In the genomic region with DNA sequence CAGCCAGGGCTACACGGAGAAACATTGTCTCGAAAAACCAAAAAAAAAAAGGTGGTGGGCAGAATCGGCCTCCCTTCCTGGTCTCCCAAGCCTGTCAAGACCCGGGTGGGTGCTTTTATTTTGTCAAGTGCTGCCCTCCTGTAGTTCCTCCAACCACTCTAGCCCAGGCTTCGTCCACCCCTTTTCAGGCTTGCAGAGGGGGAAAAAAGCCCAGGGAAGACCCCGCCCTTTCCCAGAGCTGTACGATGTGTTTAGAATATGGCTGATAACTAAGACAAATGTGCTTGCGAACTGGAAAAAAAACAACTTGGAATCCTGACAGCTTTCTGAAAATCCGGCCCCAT, we compare ENCODE assay signal across 9 mouse cellular contexts. TPM values are rescaled to one million over a fixed set of nuclear protein-coding genes. Genes with fewer than 3 reads are reported as not detected.
DNase-seq lines count a peak whose midpoint lies in the region; ATAC-seq and TF ChIP-seq lines count a peak whose summit lies in the region.
"Had no signal": no experiment of that assay in that cellular context is flagged by ENCODE, and none has a peak within 500 bp of the region (broad histone marks: within the 10 kb centered on the region; RNA-seq: fewer than 3 reads in every experiment).

No protein-coding gene starts in this region.

- peak; percentile 24 for ATAC-seq in limb, embryonic 14.5 days (ENCODE audit: low FRiP score, low read depth)
- peak; percentile 41 for ATAC-seq in stomach, embryonic 15.5 days (ENCODE audit: insufficient read depth, low FRiP score, low read depth)

- no peaks in the 10 kb centered on the region for H3K9me3 ChIP-seq in limb, embryonic 14.5 days (ENCODE audit: control insufficient read depth, low read length)
- no peaks in the 10 kb centered on the region for H3K9me3 ChIP-seq in stomach, embryonic 15.5 days

- TF ChIP-seq POLR2A in spleen, adult 2 months (IDR thresholded peaks at IDR 0.05; ENCODE audit: low read depth, low read length) = no peak
- TF ChIP-seq POLR2A in limb, embryonic 14.5 days (IDR thresholded peaks at IDR 0.05; ENCODE audit: borderline replicate concordance, extremely low read depth, insufficient read depth, insufficient read length) = no peak

- H3K27ac ChIP-seq in spleen, adult 2 months (ENCODE audit: insufficient read depth, low read length) = peak overlapping the region; percentile 88
- peak overlapping the region; percentile 91 for H3K27ac ChIP-seq in limb, embryonic 14.5 days (replicated peaks; ENCODE audit: low read depth, low read length)
- H3K27ac ChIP-seq in stomach, embryonic 15.5 days = peak overlapping the region; percentile 85

- no peaks in the 10 kb centered on the region for H3K27me3 ChIP-seq in spleen, adult 2 months (ENCODE audit: control insufficient read depth, insufficient read depth, low read length)
- no peaks in the 10 kb centered on the region for H3K27me3 ChIP-seq in limb, embryonic 14.5 days (ENCODE audit: control insufficient read depth, insufficient read depth, low read length)
- no peaks in the 10 kb centered on the region for H3K27me3 ChIP-seq in stomach, embryonic 15.5 days (replicated peaks)

- intact Hi-C loops in left cerebral cortex, postnatal 14 days (cut with DNase I) = no loop called here

- H3K4me1 ChIP-seq in spleen, adult 2 months (ENCODE audit: control insufficient read depth, insufficient read depth, insufficient read length) = peaks cover 2% of the 10 kb centered on the region; the same call in 1 of the 2 replicates
- H3K4me1 ChIP-seq in limb, embryonic 14.5 days (ENCODE audit: control insufficient read depth, insufficient read depth, low read length) = 0 out of 2 replicates have a peak, but pooled peaks cover 2% of the 10 kb centered on the region
- no peaks in the 10 kb centered on the region for H3K4me1 ChIP-seq in stomach, embryonic 15.5 days

- no peaks in the 10 kb centered on the region for H3K36me3 ChIP-seq in spleen, adult 2 months (ENCODE audit: control insufficient read depth, insufficient read depth, low read length)
- H3K36me3 ChIP-seq in limb, embryonic 14.5 days (ENCODE audit: control insufficient read depth, insufficient read depth, low read length) = no peaks in the 10 kb centered on the region
- no peaks in the 10 kb centered on the region for H3K36me3 ChIP-seq in stomach, embryonic 15.5 days

- DNase-seq in embryo, embryonic 11.5 days (ENCODE audit: low read depth, low spot score) = peak; percentile 22
- no peak for DNase-seq in embryo, embryonic 11 days
- DNase-seq in spleen, adult 2 months (ENCODE audit: low read depth in 1 of 2, low spot score in 2 of 2) = no peak
- DNase-seq in spleen, postnatal 36 days (ENCODE audit: low spot score in 2 of 2) = no peak
- DNase-seq in limb, embryonic 14.5 days (ENCODE audit: low spot score) = no peak
- DNase-seq in left cerebral cortex, postnatal 14 days (ENCODE audit: low spot score in 2 of 2) = no peak
- no peak for DNase-seq in cerebellum, adult 9-11 months

- H3K4me2 ChIP-seq in limb, embryonic 14.5 days (replicated peaks; ENCODE audit: low read depth, low read length, severe bottlenecking) = peak overlapping the region; percentile 45
- H3K4me2 ChIP-seq in stomach, embryonic 15.5 days = peak overlapping the region; percentile 38

- H3K4me3 ChIP-seq in spleen, adult 2 months (ENCODE audit: extremely low read depth, insufficient read depth, insufficient read length) = peak overlapping the region; percentile 52
- peak overlapping the region; percentile 36 for H3K4me3 ChIP-seq in limb, embryonic 14.5 days (replicated peaks; ENCODE audit: low read length)
- peak overlapping the region; percentile 18; the same call in 1 of the 2 replicates for H3K4me3 ChIP-seq in stomach, embryonic 15.5 days (replicated peaks)

- no peak for TF ChIP-seq CTCF in spleen, adult 2 months (IDR thresholded peaks at IDR 0.05; ENCODE audit: extremely low read depth, insufficient read depth, insufficient read length, insufficient replicate concordance)

- WGBS in spleen, adult 2 months = 55% methylated on average over 9 of the region's 9 CpGs
- WGBS in limb, embryonic 14.5 days = 56% methylated on average over 9 of the region's 9 CpGs
- 40% methylated on average over 9 of the region's 9 CpGs for WGBS in stomach, embryonic 15.5 days

- peak overlapping the region; percentile 45 for H3K9ac ChIP-seq in limb, embryonic 14.5 days (ENCODE audit: low read depth, low read length, severe bottlenecking)
- no peak overlapping the region for H3K9ac ChIP-seq in stomach, embryonic 15.5 days

RNA-seq across cellular contexts. Expression of gene Nlgn3, which starts 33.0 kb away (rescaled TPM):
- 0.14 and 0.21 TPM in 2 replicates for polyA plus RNA-seq in spleen, adult 2 months (2012; rRNA removed)
- polyA plus RNA-seq in limb, embryonic 14.5 days (2012; rRNA removed) = 10.3 and 15.6 TPM in 2 replicates
- 18.2 and 24.4 TPM in 2 replicates for polyA plus RNA-seq in limb, embryonic 14.5 days (2014; fragmentation: Nextera tagmentation; extraction: Ambion mirVana)
- polyA plus RNA-seq in stomach, embryonic 15.5 days (2015; fragmentation: Nextera tagmentation; extraction: Ambion mirVana) = 4.7 and 5.6 TPM in 2 replicates
- 100 to 1,000 TPM; 220 to 223 TPM for total RNA-seq in left cerebral cortex, postnatal 14 days (2021)
- total RNA-seq: neutrophil, adult 5-6 weeks had no signal

RNA-seq across cellular contexts. Expression of gene Gjb1, which starts 44.2 kb away (rescaled TPM):
- polyA plus RNA-seq in spleen, adult 2 months (2012; rRNA removed) = 2.8 and 4.2 TPM in 2 replicates
- polyA plus RNA-seq in limb, embryonic 14.5 days (2012; rRNA removed) = 0.09 and 0.19 TPM in 2 replicates
- polyA plus RNA-seq in limb, embryonic 14.5 days (2014; fragmentation: Nextera tagmentation; extraction: Ambion mirVana) = not detected in 2 replicates
- 29.2 and 32.0 TPM in 2 replicates for polyA plus RNA-seq in stomach, embryonic 15.5 days (2015; fragmentation: Nextera tagmentation; extraction: Ambion mirVana)
- total RNA-seq in left cerebral cortex, postnatal 14 days (2021) = 1 to 10 TPM; 1.3 to 4.7 TPM
- total RNA-seq: neutrophil, adult 5-6 weeks had no signal

RNA-seq across cellular contexts. Expression of gene Med12, which starts 58.2 kb away (rescaled TPM):
- 236 and 243 TPM in 2 replicates for polyA plus RNA-seq in spleen, adult 2 months (2012; rRNA removed)
- 122 and 193 TPM in 2 replicates for polyA plus RNA-seq in limb, embryonic 14.5 days (2012; rRNA removed)
- 41.7 and 55.7 TPM in 2 replicates for polyA plus RNA-seq in limb, embryonic 14.5 days (2014; fragmentation: Nextera tagmentation; extraction: Ambion mirVana)
- 23.7 and 29.6 TPM in 2 replicates for polyA plus RNA-seq in stomach, embryonic 15.5 days (2015; fragmentation: Nextera tagmentation; extraction: Ambion mirVana)
- 10 to 100 TPM; 21.1 to 22.7 TPM for total RNA-seq in left cerebral cortex, postnatal 14 days (2021)
